Mouse (Mus musculus): ENCODE measurements around the gene Btd. TPM values are rescaled to one million over a fixed set of nuclear protein-coding genes. Genes with fewer than 3 reads are reported as not detected.

Btd gene
- polyA plus RNA-seq, 1 experiment from 2014 or later, result 11.9 TPM

GRCm38 (mm10) chr14:31641506-31642155, 803 bp downstream of the Btd start:
- H3K9me3 ChIP-seq (ENCODE audit: control insufficient read depth, low read length), result no peaks in the 10 kb centered on the region
- H3K4me1 ChIP-seq (ENCODE audit: control insufficient read depth, insufficient read depth, low read length), result peaks cover 11% of the 10 kb centered on the region; the same call in 1 of the 2 replicates
- H3K4me2 ChIP-seq (ENCODE audit: low read length), result peak overlapping the region; percentile 97
- WGBS, result 64% methylated on average over 9 of the region's 9 CpGs
- H3K9ac ChIP-seq (replicated peaks; ENCODE audit: low read length), result peak overlapping the region; percentile 66; the same call in 1 of the 2 replicates
- no peaks in the 10 kb centered on the region for H3K27me3 ChIP-seq (ENCODE audit: control insufficient read depth, insufficient read depth, low read length)
- ATAC-seq (ENCODE audit: low FRiP score, low TSS enrichment) (no peak), DNase-seq (no peak)
- no peak overlapping the region for H3K27ac ChIP-seq (replicated peaks; ENCODE audit: low read depth, low read length)
- H3K36me3 ChIP-seq (ENCODE audit: control insufficient read depth, insufficient read depth, low read length), result no peaks in the 10 kb centered on the region
- peak overlapping the region; percentile 65 for H3K4me3 ChIP-seq (replicated peaks; ENCODE audit: low read depth, low read length)

- H3K4me3 ChIP-seq (replicated peaks; ENCODE audit: low read depth, low read length), result no peak overlapping the region
- H3K27me3 ChIP-seq (ENCODE audit: control insufficient read depth, insufficient read depth, low read length), result no peaks in the 10 kb centered on the region
- no peak for ATAC-seq (ENCODE audit: low FRiP score, low TSS enrichment)
- H3K27ac ChIP-seq (replicated peaks; ENCODE audit: low read depth, low read length), result no peak overlapping the region
- DNase-seq, result no peak
- H3K4me2 ChIP-seq (ENCODE audit: low read length), result no peak overlapping the region
- no peaks in the 10 kb centered on the region for H3K36me3 ChIP-seq (ENCODE audit: control insufficient read depth, insufficient read depth, low read length)
- H3K9ac ChIP-seq (replicated peaks; ENCODE audit: low read length), result no peak overlapping the region
- 95% methylated on average over 5 of the region's 5 CpGs for WGBS
- no peaks in the 10 kb centered on the region for H3K9me3 ChIP-seq (ENCODE audit: control insufficient read depth, low read length)
- H3K4me1 ChIP-seq (ENCODE audit: control insufficient read depth, insufficient read depth, low read length), result peaks cover 11% of the 10 kb centered on the region; the same call in 1 of the 2 replicates
Measured at GRCm38 (mm10) chr14:31644183-31644830, 3.5 kb downstream of the Btd start.

GRCm38 (mm10) chr14:31644931-31645547, 4.2 kb downstream of the Btd start:
- no peak overlapping the region for H3K4me2 ChIP-seq (ENCODE audit: low read length)
- H3K27me3 ChIP-seq (ENCODE audit: control insufficient read depth, insufficient read depth, low read length), result no peaks in the 10 kb centered on the region
- DNase-seq, result no peak
- WGBS, result 68% methylated on average over 3 of the region's 3 CpGs
- peaks cover 10% of the 10 kb centered on the region; the same call in 1 of the 2 replicates for H3K4me1 ChIP-seq (ENCODE audit: control insufficient read depth, insufficient read depth, low read length)
- H3K36me3 ChIP-seq (ENCODE audit: control insufficient read depth, insufficient read depth, low read length), result no peaks in the 10 kb centered on the region
- H3K4me3 ChIP-seq (replicated peaks; ENCODE audit: low read depth, low read length), result no peak overlapping the region
- no peak overlapping the region for H3K9ac ChIP-seq (replicated peaks; ENCODE audit: low read length)
- H3K27ac ChIP-seq (replicated peaks; ENCODE audit: low read depth, low read length), result no peak overlapping the region
- no peaks in the 10 kb centered on the region for H3K9me3 ChIP-seq (ENCODE audit: control insufficient read depth, low read length)
- ATAC-seq (ENCODE audit: low FRiP score, low TSS enrichment), result no peak

- H3K4me2 ChIP-seq (ENCODE audit: low read length), result no peak overlapping the region
- WGBS, result 92% methylated on average over 7 of the region's 7 CpGs
- no peaks in the 10 kb centered on the region for H3K9me3 ChIP-seq (ENCODE audit: control insufficient read depth, low read length)
Measured at GRCm38 (mm10) chr14:31645920-31646319, 5.1 kb downstream of the Btd start.

GRCm38 (mm10) chr14:31647991-31648390, 7.2 kb downstream of the Btd start:
- DNase-seq (no peak), ATAC-seq (ENCODE audit: low FRiP score, low TSS enrichment) (no peak)
- Histone ChIP-seq H3K27me3 (ENCODE audit: control insufficient read depth, insufficient read depth, low read length) (no peaks in the 10 kb centered on the region), H3K27ac (replicated peaks; ENCODE audit: low read depth, low read length) (no peak overlapping the region), H3K9ac (replicated peaks; ENCODE audit: low read length) (no peak overlapping the region), H3K36me3 (ENCODE audit: control insufficient read depth, insufficient read depth, low read length) (no peaks in the 10 kb centered on the region), H3K4me1 (ENCODE audit: control insufficient read depth, insufficient read depth, low read length) (no peaks in the 10 kb centered on the region), H3K4me2 (ENCODE audit: low read length) (no peak overlapping the region), H3K4me3 (replicated peaks; ENCODE audit: low read depth, low read length) (no peak overlapping the region), H3K9me3 (ENCODE audit: control insufficient read depth, low read length) (no peaks in the 10 kb centered on the region)
- WGBS, result 91% methylated on average over 10 of the region's 10 CpGs

More at GRCm38 (mm10) chr14:31645920-31646319, 5.1 kb downstream of the Btd start:
- ATAC-seq (ENCODE audit: low FRiP score, low TSS enrichment) (no peak), DNase-seq (no peak)
- no peak overlapping the region for H3K9ac ChIP-seq (replicated peaks; ENCODE audit: low read length)
- no peak overlapping the region for H3K4me3 ChIP-seq (replicated peaks; ENCODE audit: low read depth, low read length)
- peaks cover 5% of the 10 kb centered on the region; the same call in 1 of the 2 replicates for H3K4me1 ChIP-seq (ENCODE audit: control insufficient read depth, insufficient read depth, low read length)
- H3K36me3 ChIP-seq (ENCODE audit: control insufficient read depth, insufficient read depth, low read length), result no peaks in the 10 kb centered on the region
- H3K27me3 ChIP-seq (ENCODE audit: control insufficient read depth, insufficient read depth, low read length), result no peaks in the 10 kb centered on the region
- no peak overlapping the region for H3K27ac ChIP-seq (replicated peaks; ENCODE audit: low read depth, low read length)

GRCm38 (mm10) chr14:31650347-31650746, 9.5 kb downstream of the Btd start:
- Histone ChIP-seq H3K4me3 (replicated peaks; ENCODE audit: low read depth, low read length) (no peak overlapping the region), H3K4me2 (ENCODE audit: low read length) (no peak overlapping the region), H3K4me1 (ENCODE audit: control insufficient read depth, insufficient read depth, low read length) (no peaks in the 10 kb centered on the region), H3K36me3 (ENCODE audit: control insufficient read depth, insufficient read depth, low read length) (no peaks in the 10 kb centered on the region), H3K27me3 (ENCODE audit: control insufficient read depth, insufficient read depth, low read length) (no peaks in the 10 kb centered on the region), H3K9ac (replicated peaks; ENCODE audit: low read length) (no peak overlapping the region), H3K9me3 (ENCODE audit: control insufficient read depth, low read length) (no peaks in the 10 kb centered on the region), H3K27ac (replicated peaks; ENCODE audit: low read depth, low read length) (no peak overlapping the region)
- no peak for ATAC-seq (ENCODE audit: low FRiP score, low TSS enrichment)
- no peak for DNase-seq
- 96% methylated on average over 3 of the region's 3 CpGs for WGBS

- H3K9ac ChIP-seq (replicated peaks; ENCODE audit: low read length), result no peak overlapping the region
- DNase-seq (no peak), ATAC-seq (ENCODE audit: low FRiP score, low TSS enrichment) (no peak)
- H3K4me3 ChIP-seq (replicated peaks; ENCODE audit: low read depth, low read length), result no peak overlapping the region
- H3K27ac ChIP-seq (replicated peaks; ENCODE audit: low read depth, low read length), result no peak overlapping the region
- 93% methylated on average over 7 of the region's 7 CpGs for WGBS
- H3K4me1 ChIP-seq (ENCODE audit: control insufficient read depth, insufficient read depth, low read length), result no peaks in the 10 kb centered on the region
- no peaks in the 10 kb centered on the region for H3K9me3 ChIP-seq (ENCODE audit: control insufficient read depth, low read length)
- no peak overlapping the region for H3K4me2 ChIP-seq (ENCODE audit: low read length)
- no peaks in the 10 kb centered on the region for H3K36me3 ChIP-seq (ENCODE audit: control insufficient read depth, insufficient read depth, low read length)
- no peaks in the 10 kb centered on the region for H3K27me3 ChIP-seq (ENCODE audit: control insufficient read depth, insufficient read depth, low read length)
Measured at GRCm38 (mm10) chr14:31651206-31651605, 10.4 kb downstream of the Btd start.

GRCm38 (mm10) chr14:31652106-31652505, 11.3 kb downstream of the Btd start:
- Histone ChIP-seq H3K27ac (replicated peaks; ENCODE audit: low read depth, low read length) (no peak overlapping the region), H3K4me2 (ENCODE audit: low read length) (no peak overlapping the region), H3K27me3 (ENCODE audit: control insufficient read depth, insufficient read depth, low read length) (no peaks in the 10 kb centered on the region), H3K4me1 (ENCODE audit: control insufficient read depth, insufficient read depth, low read length) (no peaks in the 10 kb centered on the region), H3K4me3 (replicated peaks; ENCODE audit: low read depth, low read length) (no peak overlapping the region), H3K36me3 (ENCODE audit: control insufficient read depth, insufficient read depth, low read length) (no peaks in the 10 kb centered on the region), H3K9ac (replicated peaks; ENCODE audit: low read length) (no peak overlapping the region), H3K9me3 (ENCODE audit: control insufficient read depth, low read length) (no peaks in the 10 kb centered on the region)
- 83% methylated on average over 5 of the region's 5 CpGs for WGBS
- no peak for ATAC-seq (ENCODE audit: low FRiP score, low TSS enrichment)
- no peak for DNase-seq
